Mouse (Mus musculus): ENCODE data around the gene Morf4l2. TPM values are rescaled to one million over a fixed set of nuclear protein-coding genes. Genes with fewer than 3 reads are reported as not detected.

Gene Morf4l2
- polyA plus RNA-seq (2012; rRNA removed): 512 and 1,459 TPM in 2 replicates

DNA sequence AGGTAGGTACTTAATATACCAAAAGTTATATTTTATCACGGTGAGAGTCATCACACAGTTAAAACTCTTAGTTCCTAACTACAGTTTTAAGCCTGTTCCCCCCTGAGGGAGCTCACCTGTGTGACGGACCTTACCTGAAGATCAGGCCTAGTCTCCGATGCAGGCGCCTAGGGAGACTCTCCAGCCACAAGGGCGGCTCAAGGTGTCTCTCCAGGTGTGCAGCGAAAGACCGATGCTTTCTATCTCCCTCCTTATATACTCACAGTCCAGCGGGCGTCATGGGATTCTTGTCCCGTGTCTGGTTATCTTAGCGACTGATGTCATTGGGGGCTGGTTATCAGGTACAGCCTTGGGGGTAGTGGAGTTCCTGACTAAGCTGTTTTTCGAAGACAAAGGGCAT, at the start of gene Morf4l2:
Morf4l2 (minus strand) TSS at position 232 of the 400 bp plus-strand sequence.

GRCm38 (mm10) chrX:136780041-136780440, 36.6 kb upstream of the Morf4l2 start, which contains the start of gene Glra4:
Glra4 (minus strand) TSS chrX:136780141.

GRCm38 (mm10) chrX:136707446-136708167, 35.9 kb downstream of the Morf4l2 start, which contains the start of gene Tceal1:
Tceal1 (plus strand) TSS chrX:136707982.

Other genes with a start within 250 kb of the Morf4l2 start
- gene Kir3dl1, start 225.7 kb downstream of the Morf4l2 start, polyA plus RNA-seq (2012; rRNA removed): not detected in 2 replicates
- not detected in 2 replicates for gene Kir3dl2, start 199.6 kb downstream of the Morf4l2 start, polyA plus RNA-seq (2012; rRNA removed)
- gene Tceal3, start 152.8 kb downstream of the Morf4l2 start, polyA plus RNA-seq (2012; rRNA removed): 33.8 and 87.4 TPM in 2 replicates
- 7.1 and 7.2 TPM in 2 replicates for gene Tceal1, start 35.7 kb downstream of the Morf4l2 start, polyA plus RNA-seq (2012; rRNA removed)
- gene Glra4, start 36.5 kb upstream of the Morf4l2 start, polyA plus RNA-seq (2012; rRNA removed): not detected in 2 replicates
- 10.7 and 19.9 TPM in 2 replicates for gene Plp1, start 79.0 kb upstream of the Morf4l2 start, polyA plus RNA-seq (2012; rRNA removed)
- gene Rab9b, start 125.1 kb upstream of the Morf4l2 start, polyA plus RNA-seq (2012; rRNA removed): 1.0 and 2.1 TPM in 2 replicates
- not detected in 2 replicates for gene H2bfm, start 183.6 kb upstream of the Morf4l2 start, polyA plus RNA-seq (2012; rRNA removed)
- gene Tmsb15b2, start 231.8 kb upstream of the Morf4l2 start, polyA plus RNA-seq (2012; rRNA removed): 18.4 and 26.4 TPM in 2 replicates
- gene Tmsb15l, start 233.2 kb upstream of the Morf4l2 start, polyA plus RNA-seq (2012; rRNA removed): 3.5 and 10.2 TPM in 2 replicates
- 4.2 and 12.1 TPM in 2 replicates for gene Tmsb15b1, start 233.2 kb upstream of the Morf4l2 start, polyA plus RNA-seq (2012; rRNA removed)
- gene Zcchc18, start 249.5 kb upstream of the Morf4l2 start, polyA plus RNA-seq (2012; rRNA removed): 34.7 and 40.1 TPM in 2 replicates